Mouse (Mus musculus) E14TG2a.4 (cell line): Measurements from ENCODE around the gene P3h1.

Experiments
- H3K27me3 ChIP-seq: 2 replicates; pipeline ENCODE4 v1.6.1; 2014; ENCODE audit warnings: low read length, control low read depth; ENCODE audit not compliant: insufficient read depth
- H3K36me3 ChIP-seq: 2 replicates; pipeline ENCODE4 v1.6.1; 2014; ENCODE audit warnings: low read length, control low read depth; ENCODE audit not compliant: insufficient read depth
- H3K4me1 ChIP-seq: replicated peaks from 2 replicates; pipeline ENCODE4 v1.6.1; 2014; ENCODE audit warnings: low read depth, low read length, control low read depth
- H3K4me3 ChIP-seq: replicated peaks from 2 replicates; pipeline ENCODE4 v1.5.1; 2014; ENCODE audit warnings: mild to moderate bottlenecking, low read length
- H3K9me3 ChIP-seq: 2 replicates; pipeline ENCODE4 v1.6.1; 2014; ENCODE audit warnings: low read length, control low read depth
- CTCF ChIP-seq: conservative IDR thresholded peaks from 2 replicates; pipeline ENCODE4 v1.5.1; 2014; ENCODE audit warnings: low read length
- NANOG ChIP-seq: IDR thresholded peaks from 2 replicates; pipeline ENCODE4 v1.6.1; 2014; ENCODE audit warnings: borderline replicate concordance, low read length, mixed read lengths
- POU5F1 ChIP-seq: IDR thresholded peaks from 2 replicates; pipeline ENCODE4 v1.6.1; 2014; ENCODE audit warnings: low read length, borderline replicate concordance

Gene P3h1

GRCm38 (mm10) chr4:119224534-119224933 lies 8.2 kb upstream of the P3h1 start:
- Histone ChIP-seq H3K9me3 (no peaks in the 10 kb centered on the region), H3K36me3 (peaks cover 60% of the 10 kb centered on the region), H3K4me3 (no peak overlapping the region), H3K4me1 (peaks cover 40% of the 10 kb centered on the region), H3K27me3 (no peaks in the 10 kb centered on the region)
- TF ChIP-seq POU5F1 (no peak), NANOG (no peak), CTCF (no peak)

GRCm38 (mm10) chr4:119225719-119226118 lies 7.0 kb upstream of the P3h1 start:
- Histone ChIP-seq H3K4me1 (peaks cover 38% of the 10 kb centered on the region), H3K9me3 (no peaks in the 10 kb centered on the region), H3K36me3 (peaks cover 71% of the 10 kb centered on the region), H3K4me3 (no peak overlapping the region), H3K27me3 (no peaks in the 10 kb centered on the region)
- TF ChIP-seq CTCF (no peak), NANOG (no peak), POU5F1 (no peak)

- Histone ChIP-seq H3K27me3 (no peaks in the 10 kb centered on the region), H3K4me3 (no peak overlapping the region), H3K9me3 (no peaks in the 10 kb centered on the region), H3K4me1 (peaks cover 44% of the 10 kb centered on the region), H3K36me3 (peaks cover 73% of the 10 kb centered on the region)
- TF ChIP-seq CTCF (no peak), POU5F1 (no peak), NANOG (no peak)
Measured at GRCm38 (mm10) chr4:119226751-119227150, 6.0 kb upstream of the P3h1 start.

GRCm38 (mm10) chr4:119233256-119233901 lies 664 bp downstream of the P3h1 start:
- peaks cover 14% of the 10 kb centered on the region for H3K27me3 ChIP-seq
- peak overlapping the region; percentile 96 for H3K4me3 ChIP-seq
- peaks cover 50% of the 10 kb centered on the region for H3K4me1 ChIP-seq
- H3K36me3 ChIP-seq: peaks cover 49% of the 10 kb centered on the region
- TF ChIP-seq CTCF (no peak), POU5F1 (no peak), NANOG (no peak)
- H3K9me3 ChIP-seq: no peaks in the 10 kb centered on the region

- TF ChIP-seq NANOG (no peak), CTCF (no peak), POU5F1 (no peak)
- H3K27me3 ChIP-seq: peaks cover 14% of the 10 kb centered on the region
Measured at GRCm38 (mm10) chr4:119234348-119234747, 1.6 kb downstream of the P3h1 start.

GRCm38 (mm10) chr4:119238661-119239060 lies 5.9 kb downstream of the P3h1 start:
- Histone ChIP-seq H3K4me1 (peaks cover 52% of the 10 kb centered on the region), H3K9me3 (no peaks in the 10 kb centered on the region), H3K4me3 (peak overlapping the region; percentile 14; the same call in 1 of the 2 replicates), H3K27me3 (peaks cover 11% of the 10 kb centered on the region), H3K36me3 (peaks cover 63% of the 10 kb centered on the region)
- TF ChIP-seq POU5F1: no peak

More at GRCm38 (mm10) chr4:119234348-119234747, 1.6 kb downstream of the P3h1 start:
- H3K4me1 ChIP-seq: peaks cover 54% of the 10 kb centered on the region
- H3K9me3 ChIP-seq: no peaks in the 10 kb centered on the region
- no peak overlapping the region for H3K4me3 ChIP-seq
- H3K36me3 ChIP-seq: peaks cover 47% of the 10 kb centered on the region

GRCm38 (mm10) chr4:119239181-119239682 lies 6.5 kb downstream of the P3h1 start:
- Histone ChIP-seq H3K4me3 (peak overlapping the region; percentile 35; the same call in 1 of the 2 replicates), H3K4me1 (peaks cover 52% of the 10 kb centered on the region), H3K27me3 (peaks cover 7% of the 10 kb centered on the region; the same call in 1 of the 2 replicates), H3K9me3 (no peaks in the 10 kb centered on the region), H3K36me3 (peaks cover 68% of the 10 kb centered on the region)
- TF ChIP-seq POU5F1 (no peak), CTCF (peak; percentile 98), NANOG (no peak)

- H3K4me3 ChIP-seq: no peak overlapping the region
- H3K9me3 ChIP-seq: no peaks in the 10 kb centered on the region
- 0 out of 2 replicates have a peak, but pooled peaks have one; percentile 9 for TF ChIP-seq CTCF
- no peak for TF ChIP-seq POU5F1
- TF ChIP-seq NANOG: no peak
- H3K27me3 ChIP-seq: no peaks in the 10 kb centered on the region
- peaks cover 79% of the 10 kb centered on the region for H3K36me3 ChIP-seq
- peaks cover 63% of the 10 kb centered on the region for H3K4me1 ChIP-seq
Measured at GRCm38 (mm10) chr4:119241664-119242063, 8.9 kb downstream of the P3h1 start.
